Mouse (Mus musculus) kidney, postnatal 0 days (tissue): Measurements from ENCODE around the gene Ramac. TPM values are rescaled to one million over a fixed set of nuclear protein-coding genes. Genes with fewer than 3 reads are reported as not detected.

Source experiments
- ATAC-seq: fragments of 200-750 bp; cut with Nextera tagmentation; replicated peaks from 2 replicates; pipeline ENCODE4 v1.8.0; 2017; ENCODE audit warnings: low read depth, moderate number of reproducible peaks, moderate TSS enrichment, moderate library complexity; ENCODE audit not compliant: low FRiP score
- DNase-seq: peaks from one replicate; pipeline ENCODE4 v3.0.0-alpha.2; 2016; ENCODE audit warnings: low spot score
- H3K27ac ChIP-seq: fragments of 300-500 bp; sonication (generic); 2 replicates; pipeline ENCODE4 v1.5.1; 2014; ENCODE audit warnings: mild to moderate bottlenecking
- H3K27me3 ChIP-seq: fragments of 300-500 bp; sonication (generic); 2 replicates; pipeline ENCODE4 v1.6.1; 2014; ENCODE audit warnings: low read length, mixed read lengths; ENCODE audit not compliant: insufficient read depth
- H3K36me3 ChIP-seq: fragments of 300-500 bp; sonication (generic); 2 replicates; pipeline ENCODE4 v1.6.1; 2014; ENCODE audit warnings: low read length, mixed read lengths; ENCODE audit not compliant: insufficient read depth
- H3K4me1 ChIP-seq: fragments of 300-500 bp; sonication (generic); replicated peaks from 2 replicates; pipeline ENCODE4 v1.6.1; 2014; ENCODE audit warnings: antibody characterized with exemption, low read length, mixed read lengths; ENCODE audit not compliant: insufficient read depth
- H3K4me2 ChIP-seq: fragments of 300-500 bp; sonication (generic); 2 replicates; pipeline ENCODE4 v1.6.1; 2014; ENCODE audit warnings: mild to moderate bottlenecking, low read length, moderate library complexity, mixed read lengths
- H3K4me3 ChIP-seq: fragments of 300-500 bp; sonication (generic); replicated peaks from 2 replicates; pipeline ENCODE4 v1.5.1; 2014; ENCODE audit warnings: low read depth, low read length
- H3K9ac ChIP-seq: fragments of 300-500 bp; sonication (generic); 2 replicates; pipeline ENCODE4 v1.6.1; 2014; ENCODE audit warnings: low read depth, low read length
- H3K9me3 ChIP-seq: fragments of 300-500 bp; sonication (generic); replicated peaks from 2 replicates; pipeline ENCODE4 v1.6.1; 2016; ENCODE audit warnings: low read length, inconsistent platforms, mixed read lengths
- CTCF ChIP-seq: IDR thresholded peaks from 2 replicates; pipeline ENCODE4 v1.5.1; 2016; ENCODE audit warnings: antibody characterized with exemption, low read depth, mild to moderate bottlenecking, moderate library complexity
- whole genome bisulfite sequencing: fragments of 180-500 bp; shearing (Covaris S2); extraction: QIAGEN DNeasy Blood & Tissue Kit; methylation state at CpG from one replicate; pipeline ENCODE4 v1.1.7; 2014; 5-methylcytosine and 5-hydroxymethylcytosine counted together
- polyA plus RNA-seq: library from polyadenylated mRNA; unstranded; fragments of >200 nt; fragmentation: Nextera tagmentation; extraction: Ambion mirVana; gene quantifications from 2 replicates; pipeline ENCODE4 v1.2.1, GENCODE M21; 2015

The Ramac gene
- 173 and 175 TPM in 2 replicates for polyA plus RNA-seq

DNA sequence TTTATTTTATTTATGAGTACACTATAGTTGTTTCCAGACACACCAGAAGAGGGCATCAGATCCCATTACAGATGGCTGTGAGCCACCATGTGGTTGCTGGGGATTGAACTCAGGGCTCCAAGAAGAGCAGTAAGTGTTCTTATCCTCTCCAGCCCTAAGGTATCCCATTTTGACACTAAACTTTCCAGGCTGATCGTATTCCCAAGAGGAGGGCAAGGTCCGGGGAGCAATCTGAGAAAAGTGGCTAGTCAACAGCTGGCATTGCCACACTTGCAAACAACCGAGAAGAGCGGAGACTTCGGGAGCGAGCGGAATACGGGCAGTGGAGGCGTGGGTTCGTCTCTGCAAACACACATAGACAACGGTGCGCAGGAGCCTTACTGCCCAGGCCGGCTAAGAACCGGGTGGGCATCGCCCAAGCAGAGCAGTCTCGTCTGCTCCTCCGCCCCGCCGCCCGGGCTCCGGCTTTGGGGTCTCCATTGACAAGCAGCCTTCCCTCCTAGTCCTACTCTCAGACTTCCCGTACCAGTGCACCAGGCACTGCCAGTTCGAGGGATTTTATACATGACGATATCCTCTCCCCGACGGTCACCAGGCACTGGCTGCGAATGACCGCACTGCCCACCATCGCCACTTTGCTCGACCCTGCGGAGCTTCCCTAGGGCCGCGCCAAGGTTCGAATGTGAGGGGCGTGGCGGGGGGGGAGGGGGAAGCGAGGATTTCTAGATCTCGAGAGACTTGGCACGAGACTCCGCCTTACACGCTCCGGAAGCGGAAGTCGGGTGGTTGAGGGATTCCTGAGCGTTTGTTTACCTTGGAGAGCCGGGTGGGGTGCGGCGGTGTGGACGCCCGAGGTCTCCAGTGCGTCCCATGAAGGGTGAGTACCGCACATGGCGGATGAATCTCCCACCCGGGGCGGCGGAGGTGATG, at the start of gene Ramac:
Gene Ramac, plus strand, starts transcription at position 746 of the 930 bp plus-strand sequence.
- peak; percentile 51 for TF ChIP-seq CTCF
- DNase-seq (peak; percentile 98), ATAC-seq (peak; percentile 95)
- Histone ChIP-seq H3K4me3 (peak within 1 kb of the TSS; percentile 89), H3K27ac (peak within 1 kb of the TSS; percentile 92), H3K4me2 (peak within 1 kb of the TSS; percentile 92), H3K9ac (peak within 1 kb of the TSS; percentile 91), H3K4me1 (0 out of 2 replicates have a peak, but pooled peaks cover 7% of the 10 kb centered on the region), H3K36me3 (no peaks in the 10 kb centered on the region), H3K27me3 (no peaks in the 10 kb centered on the region), H3K9me3 (no peaks in the 10 kb centered on the region)
- under 1% methylated on average over 56 of the region's 56 CpGs for WGBS

DNA sequence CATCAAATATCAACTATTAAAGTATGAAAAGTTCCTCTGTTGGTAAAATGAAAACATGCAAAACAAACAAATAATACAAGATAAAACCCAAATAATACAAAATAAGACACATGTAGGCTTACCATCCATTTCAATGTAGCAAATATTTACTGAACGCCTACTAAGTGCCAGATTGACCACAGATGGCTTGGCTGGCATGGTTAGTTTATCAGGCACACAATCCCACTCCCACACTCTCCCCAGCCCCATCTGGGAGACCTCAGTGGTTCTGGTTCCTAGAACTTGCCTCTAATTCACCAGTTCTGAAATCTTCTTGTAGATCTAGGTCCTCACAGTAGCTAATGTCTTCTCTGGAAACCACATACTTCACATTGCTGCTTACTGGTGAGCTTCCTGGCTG, 44.1 kb upstream of the Ramac start:
- 64% methylated on average over 1 of the region's 1 CpGs for WGBS
- no peaks in the 10 kb centered on the region for H3K9me3 ChIP-seq
- no peak for TF ChIP-seq CTCF
- no peak overlapping the region for H3K4me2 ChIP-seq
- no peak overlapping the region for H3K27ac ChIP-seq
- no peaks in the 10 kb centered on the region for H3K4me1 ChIP-seq
- no peaks in the 10 kb centered on the region for H3K27me3 ChIP-seq
- H3K4me3 ChIP-seq: no peak overlapping the region
- no peak for ATAC-seq
- no peak for DNase-seq
- no peak overlapping the region for H3K9ac ChIP-seq
- no peaks in the 10 kb centered on the region for H3K36me3 ChIP-seq

DNA sequence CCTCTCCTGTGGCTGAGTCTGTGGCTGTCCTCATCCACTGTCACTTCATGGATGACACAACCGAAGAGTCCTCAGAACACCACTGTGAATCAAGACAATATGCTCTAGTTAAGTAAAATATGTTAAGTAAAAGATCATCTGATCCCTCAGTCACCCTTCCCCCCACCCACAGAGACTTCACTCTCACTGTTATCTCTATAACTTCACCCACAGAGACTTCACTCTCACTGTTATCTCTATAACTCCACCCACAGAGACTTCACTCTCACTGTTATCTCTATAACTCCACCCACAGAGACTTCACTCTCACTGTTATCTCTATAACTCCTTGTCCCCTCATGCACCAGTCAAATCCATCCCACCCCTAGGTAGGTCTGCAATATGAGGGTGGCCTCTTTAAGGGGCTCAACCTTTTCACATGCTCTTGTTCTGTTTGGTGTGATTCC, 43.5 kb upstream of the Ramac start:
- ATAC-seq: no peak
- H3K4me1 ChIP-seq: no peaks in the 10 kb centered on the region
- no peak for DNase-seq
- 100% methylated on average over 1 of the region's 1 CpGs for WGBS
- no peak overlapping the region for H3K4me3 ChIP-seq
- no peak overlapping the region for H3K27ac ChIP-seq
- no peaks in the 10 kb centered on the region for H3K27me3 ChIP-seq
- H3K4me2 ChIP-seq: no peak overlapping the region
- TF ChIP-seq CTCF: no peak
- no peaks in the 10 kb centered on the region for H3K36me3 ChIP-seq
- no peaks in the 10 kb centered on the region for H3K9me3 ChIP-seq
- no peak overlapping the region for H3K9ac ChIP-seq

DNA sequence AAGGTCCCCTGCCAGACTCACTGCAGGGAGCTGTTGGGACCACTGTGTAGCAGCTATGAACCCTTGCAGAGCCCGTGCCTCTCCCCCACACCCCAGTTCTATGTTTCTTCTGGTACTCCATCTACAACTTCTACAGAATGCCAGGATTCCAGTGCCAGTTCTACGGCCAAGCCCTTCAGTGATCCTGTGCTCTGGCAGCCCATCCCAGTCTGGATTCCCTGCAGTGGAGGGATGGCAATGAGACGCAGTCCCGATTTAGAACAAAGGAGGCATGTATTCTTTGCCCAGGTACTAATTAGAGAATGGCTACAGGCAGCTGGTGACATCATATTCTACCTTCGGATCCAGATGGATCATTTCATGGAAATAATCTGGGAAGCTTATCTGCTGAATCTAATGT, 41.5 kb upstream of the Ramac start:
- H3K4me2 ChIP-seq: no peak overlapping the region
- no peak overlapping the region for H3K27ac ChIP-seq
- H3K4me3 ChIP-seq: no peak overlapping the region
- no peak for DNase-seq
- no peaks in the 10 kb centered on the region for H3K9me3 ChIP-seq
- H3K9ac ChIP-seq: no peak overlapping the region
- no peaks in the 10 kb centered on the region for H3K36me3 ChIP-seq
- WGBS: 56% methylated on average over 5 of the region's 5 CpGs
- TF ChIP-seq CTCF: no peak
- H3K4me1 ChIP-seq: no peaks in the 10 kb centered on the region
- H3K27me3 ChIP-seq: no peaks in the 10 kb centered on the region
- ATAC-seq: no peak

DNA sequence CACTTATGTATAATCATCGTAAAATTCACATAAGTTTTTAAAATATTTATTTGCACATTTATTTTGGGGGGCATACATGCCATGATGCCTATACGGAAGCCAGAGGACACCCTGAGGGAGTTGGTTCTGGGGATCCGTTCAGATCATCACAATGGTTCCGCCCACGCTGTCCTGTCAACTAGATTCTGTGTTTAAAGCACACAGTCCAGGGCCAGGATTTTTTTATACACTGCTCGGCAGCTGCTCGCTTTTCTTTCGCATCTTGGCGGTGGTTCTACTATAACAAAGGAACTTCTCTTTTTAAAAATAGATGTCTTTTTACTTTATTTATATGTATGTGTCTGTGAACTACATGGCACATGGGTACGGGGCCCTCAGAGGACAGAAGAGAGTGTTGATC, 38.9 kb upstream of the Ramac start:
- no peak overlapping the region for H3K4me3 ChIP-seq
- H3K27ac ChIP-seq: no peak overlapping the region

DNA sequence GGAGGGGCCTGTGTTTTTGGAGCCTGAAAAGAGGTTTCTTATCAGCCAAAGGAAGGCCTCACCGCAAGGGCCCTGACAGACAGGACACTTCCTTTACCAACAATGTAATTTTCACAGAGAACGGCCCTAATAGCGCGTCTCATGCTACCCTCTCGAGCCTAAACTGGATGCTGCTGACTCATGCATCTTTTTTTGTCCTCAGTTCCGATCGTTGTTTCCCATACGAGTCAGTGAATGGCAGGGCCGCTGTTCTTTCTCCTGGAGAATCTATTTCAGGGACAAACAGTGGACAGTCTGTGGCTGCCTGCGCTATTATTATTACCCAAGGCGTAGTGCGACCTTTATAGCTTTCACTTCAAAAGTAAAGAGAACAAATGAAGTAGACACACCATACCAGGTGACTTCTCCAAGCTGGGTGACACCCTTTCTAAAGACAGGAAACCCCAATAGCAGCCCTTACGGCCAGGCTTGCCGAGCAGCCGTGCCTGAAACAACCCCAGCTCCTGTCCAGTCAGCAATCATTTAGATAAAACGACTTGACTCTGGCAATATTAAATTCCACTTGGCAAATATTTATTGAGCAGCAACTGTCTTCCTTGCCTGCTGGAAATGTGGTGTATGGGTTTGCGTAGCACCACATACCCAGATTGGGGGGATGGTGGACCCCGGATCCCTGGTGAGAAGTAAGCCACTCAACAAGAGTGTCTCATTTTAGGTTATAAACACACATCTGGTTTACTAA, 36.6 kb upstream of the Ramac start:
- Histone ChIP-seq H3K27me3 (no peaks in the 10 kb centered on the region), H3K36me3 (no peaks in the 10 kb centered on the region), H3K4me2 (no peak overlapping the region), H3K9ac (no peak overlapping the region), H3K9me3 (no peaks in the 10 kb centered on the region), H3K4me1 (no peaks in the 10 kb centered on the region), H3K27ac (no peak overlapping the region), H3K4me3 (no peak overlapping the region)
- DNase-seq: no peak
- WGBS: 63% methylated on average over 18 of the region's 18 CpGs
- TF ChIP-seq CTCF: no peak
- no peak for ATAC-seq

More for the DNA sequence above, 38.9 kb upstream of the Ramac start:
- TF ChIP-seq CTCF: no peak
- 87% methylated on average over 10 of the region's 10 CpGs for WGBS
- Histone ChIP-seq H3K4me1 (no peaks in the 10 kb centered on the region), H3K9me3 (no peaks in the 10 kb centered on the region), H3K4me2 (no peak overlapping the region), H3K9ac (no peak overlapping the region), H3K27me3 (no peaks in the 10 kb centered on the region), H3K36me3 (no peaks in the 10 kb centered on the region)
- DNase-seq (no peak), ATAC-seq (no peak)
